Mouse (Mus musculus): ENCODE measurements around the gene Mageb5.
"Not testable (repeated sequence)": the region's sequence is repeated elsewhere in the genome, so short reads cannot be mapped to it uniquely, and the experiment has no call there.

DNA sequence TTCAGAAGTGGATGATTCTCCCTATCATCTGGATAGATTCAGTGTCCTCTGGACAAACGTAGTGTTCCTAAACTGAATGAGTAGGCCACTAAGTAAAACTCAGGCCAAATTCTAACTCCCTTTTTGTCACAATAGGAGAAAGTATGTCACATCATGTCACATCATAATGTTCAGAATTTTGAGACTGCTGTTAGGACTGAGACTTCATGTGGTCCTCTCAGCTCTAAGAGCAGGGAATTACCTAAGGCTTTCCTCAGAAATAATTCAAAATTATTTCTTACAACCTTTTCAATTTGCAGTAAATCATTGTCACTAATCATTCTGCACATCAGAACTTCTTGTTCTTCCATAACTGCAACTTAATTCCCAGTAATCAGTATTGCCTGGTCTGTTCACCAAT, at the start of gene Mageb5:
- not testable (repeated sequence) for TF ChIP-seq CTCF (IDR thresholded peaks at IDR 0.05; ENCODE audit: low read depth, low read length); POLR2A (IDR thresholded peaks at IDR 0.05; ENCODE audit: extremely low read depth, insufficient read depth, low read length)
